Mouse (Mus musculus): ENCODE results near the gene Htr6.

DNA sequence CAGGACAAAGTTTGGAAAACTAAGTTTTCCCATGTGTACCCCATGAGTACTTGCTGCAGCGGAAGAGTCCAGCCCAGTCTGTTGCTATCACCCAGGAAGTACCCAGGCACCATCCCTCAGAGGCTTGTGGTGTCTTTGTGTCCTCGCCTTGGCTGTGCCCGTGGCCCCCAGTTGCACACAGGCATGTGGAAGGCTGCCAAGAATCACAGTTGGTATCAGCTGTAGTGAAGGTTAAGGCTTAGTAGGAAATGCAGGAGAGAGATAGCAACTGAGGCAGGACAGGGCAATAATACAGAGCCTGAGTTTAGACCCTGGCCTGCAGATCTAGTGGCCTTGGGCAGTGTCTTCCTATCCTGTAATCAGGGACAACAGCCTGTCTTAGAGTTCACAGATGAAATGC lies 55.0 kb downstream of the Htr6 start:
- TF ChIP-seq POLR2A (IDR thresholded peaks at IDR 0.05; ENCODE audit: borderline replicate concordance, control insufficient read depth, low read depth, low read length): no peak
- no peak for TF ChIP-seq CTCF (IDR thresholded peaks at IDR 0.05; ENCODE audit: control insufficient read depth, insufficient read depth, low read length)

Data from bone marrow, adult 2 months (tissue).